ENCODE assay signal across 8 mouse cellular contexts in the genomic region with DNA sequence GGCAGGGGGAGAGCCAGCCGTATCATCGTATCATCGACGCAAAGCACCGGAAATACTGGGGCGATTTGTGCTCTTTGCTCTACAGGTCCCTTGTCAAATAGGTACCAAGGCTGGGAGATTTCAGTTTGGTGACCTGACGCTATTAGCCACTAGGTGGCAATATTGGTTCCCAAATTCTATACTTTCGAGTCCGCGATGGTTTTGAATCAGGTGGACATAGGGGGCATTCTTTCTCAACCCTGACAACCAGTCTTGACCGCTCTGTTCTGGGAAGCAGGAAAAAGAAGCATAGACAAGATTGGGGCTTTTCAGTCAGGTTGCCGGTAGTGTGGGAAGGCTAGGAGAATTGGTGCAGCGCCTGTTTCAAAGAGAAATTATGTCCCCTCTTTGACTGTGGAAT. TPM values are rescaled to one million over a fixed set of nuclear protein-coding genes. Genes with fewer than 3 reads are reported as not detected.
DNase-seq lines count a peak whose midpoint lies in the region; ATAC-seq lines count a peak whose summit lies in the region.

No protein-coding gene starts in this region.

- intact Hi-C loops in left cerebral cortex, postnatal 4 days (cut with DNase I): loop anchor here (2.0 kb wide), 2 partner anchors 67 to 105 kb away; partner anchors contain the start of gene Slc7a8

- H3K9me3 ChIP-seq in midbrain, embryonic 11.5 days (ENCODE audit: control insufficient read depth, low read length): no peaks in the 10 kb centered on the region

- no peaks in the 10 kb centered on the region for H3K36me3 ChIP-seq in midbrain, embryonic 11.5 days (ENCODE audit: control insufficient read depth, insufficient read depth, low read length)

- under 1% methylated on average over 13 of the region's 13 CpGs for WGBS in midbrain, embryonic 11.5 days

- peak; percentile 46 for ATAC-seq in granulocyte monocyte progenitor cell, adult 5-6 weeks (replicated peaks; ENCODE audit: poor library complexity, severe bottlenecking)
- peak; percentile 64; the same call in 1 of the 2 replicates for ATAC-seq in midbrain, embryonic 11.5 days (ENCODE audit: low FRiP score)

- peak; percentile 86 for DNase-seq in 3T3-L1 (ENCODE audit: low read depth, low spot score)
- DNase-seq in adrenal gland, adult 18-20 months (ENCODE audit: low spot score in 2 of 2): peak; percentile 52 to 67
- DNase-seq in embryo, embryonic 11 days: peak; percentile 91
- DNase-seq in kidney, adult 11 months: peak; percentile 74
- peak; percentile 63 for DNase-seq in left cerebral cortex, postnatal 4 days
- peak; percentile 98 for DNase-seq in midbrain, embryonic 11.5 days (ENCODE audit: low spot score, missing footprints)
- DNase-seq in right cerebral cortex, postnatal 4 days: peak; percentile 50

- H3K4me1 ChIP-seq in midbrain, embryonic 11.5 days (ENCODE audit: control insufficient read depth, insufficient read depth, low read length): peaks cover 3% of the 10 kb centered on the region; the same call in 1 of the 2 replicates

- no peak overlapping the region for H3K27ac ChIP-seq in midbrain, embryonic 11.5 days (ENCODE audit: low read depth, low read length)

- no peaks in the 10 kb centered on the region for H3K27me3 ChIP-seq in midbrain, embryonic 11.5 days (ENCODE audit: control insufficient read depth, insufficient read depth, low read length)

- peak overlapping the region; percentile 49; the same call in 1 of the 2 replicates for H3K9ac ChIP-seq in midbrain, embryonic 11.5 days (ENCODE audit: low read length)

- H3K4me2 ChIP-seq in midbrain, embryonic 11.5 days: peak overlapping the region; percentile 58

- peak overlapping the region; percentile 24 for H3K4me3 ChIP-seq in midbrain, embryonic 11.5 days (ENCODE audit: low read depth, low read length)

RNA-seq across cellular contexts. Expression of gene Cebpe, which starts 2.1 kb away (rescaled TPM):
- total RNA-seq in adrenal gland, adult 18-20 months (2021): under 1 TPM in 1 of 2 experiments, not detected in 1; 0.23 TPM
- total RNA-seq in granulocyte monocyte progenitor cell, adult 5-6 weeks (2014; fragmentation: Nextera tagmentation): 23.1 and 45.9 TPM in 2 replicates
- total RNA-seq in granulocyte monocyte progenitor cell, adult 5-6 weeks (2017): 57.2 and 63.7 TPM in 2 replicates
- not detected for total RNA-seq in left cerebral cortex, postnatal 4 days (2021)
- 0.12 TPM in 1 of 2 replicates, not detected in the other for polyA plus RNA-seq in midbrain, embryonic 11.5 days (2014; fragmentation: Nextera tagmentation; extraction: Ambion mirVana)

RNA-seq across cellular contexts. Expression of gene Gm29776, which starts 15.5 kb away (rescaled TPM):
- not detected for total RNA-seq in adrenal gland, adult 18-20 months (2021)
- total RNA-seq in granulocyte monocyte progenitor cell, adult 5-6 weeks (2014; fragmentation: Nextera tagmentation): 0.15 TPM in 1 of 2 replicates, not detected in the other
- 0.22 TPM in 1 of 2 replicates, not detected in the other for total RNA-seq in granulocyte monocyte progenitor cell, adult 5-6 weeks (2017)
- total RNA-seq in left cerebral cortex, postnatal 4 days (2021): not detected
- 0.11 and 0.22 TPM in 2 replicates for polyA plus RNA-seq in midbrain, embryonic 11.5 days (2014; fragmentation: Nextera tagmentation; extraction: Ambion mirVana)

RNA-seq across cellular contexts. Expression of gene Acin1, which starts 27.4 kb away (rescaled TPM):
- total RNA-seq in adrenal gland, adult 18-20 months (2021): 100 to 1,000 TPM; 162 to 171 TPM
- total RNA-seq in granulocyte monocyte progenitor cell, adult 5-6 weeks (2014; fragmentation: Nextera tagmentation): 236 and 252 TPM in 2 replicates
- total RNA-seq in granulocyte monocyte progenitor cell, adult 5-6 weeks (2017): 198 and 208 TPM in 2 replicates
- total RNA-seq in left cerebral cortex, postnatal 4 days (2021): 100 to 1,000 TPM; 273 to 279 TPM
- polyA plus RNA-seq in midbrain, embryonic 11.5 days (2014; fragmentation: Nextera tagmentation; extraction: Ambion mirVana): 139 and 145 TPM in 2 replicates

RNA-seq across cellular contexts. Expression of gene 1700123O20Rik, which starts 28.1 kb away (rescaled TPM):
- 10 to 100 TPM; 43.5 to 43.7 TPM for total RNA-seq in adrenal gland, adult 18-20 months (2021)
- 44.3 and 69.7 TPM in 2 replicates for total RNA-seq in granulocyte monocyte progenitor cell, adult 5-6 weeks (2014; fragmentation: Nextera tagmentation)
- 42.2 and 50.0 TPM in 2 replicates for total RNA-seq in granulocyte monocyte progenitor cell, adult 5-6 weeks (2017)
- total RNA-seq in left cerebral cortex, postnatal 4 days (2021): 10 to 100 TPM; 27.4 to 30.2 TPM
- polyA plus RNA-seq in midbrain, embryonic 11.5 days (2014; fragmentation: Nextera tagmentation; extraction: Ambion mirVana): 95.7 and 96.7 TPM in 2 replicates

Comparison
In these comparisons a context has a peak if more than half of its experiments do, and no peak if none do; other contexts are left out.
1. RNA of gene Cebpe, which starts 2.1 kb away (total RNA-seq): 23.1 to 63.7 TPM in granulocyte monocyte progenitor cell, adult 5-6 weeks; 0.23 TPM in adrenal gland, adult 18-20 months and not detected in left cerebral cortex, postnatal 4 days; every median in the first group is over 10 times any median in the second.
2. Peak in every context shown above with its lines, with median percentiles within 50 percentile points of each other: DNase-seq.